Mouse (Mus musculus): Measurements from ENCODE around the gene Rpl13a. TPM values are rescaled to one million over a fixed set of nuclear protein-coding genes. Genes with fewer than 3 reads are reported as not detected.
A peak's percentile ranks its signal among the peaks of the same experiment; 100 is the strongest.
"Not testable (repeated sequence)": the region's sequence is repeated elsewhere in the genome, so short reads cannot be mapped to it uniquely, and the experiment has no call there.

Rpl13a gene
- total RNA-seq, 2 experiments from 2014 or later = 608 to 639 TPM

DNA sequence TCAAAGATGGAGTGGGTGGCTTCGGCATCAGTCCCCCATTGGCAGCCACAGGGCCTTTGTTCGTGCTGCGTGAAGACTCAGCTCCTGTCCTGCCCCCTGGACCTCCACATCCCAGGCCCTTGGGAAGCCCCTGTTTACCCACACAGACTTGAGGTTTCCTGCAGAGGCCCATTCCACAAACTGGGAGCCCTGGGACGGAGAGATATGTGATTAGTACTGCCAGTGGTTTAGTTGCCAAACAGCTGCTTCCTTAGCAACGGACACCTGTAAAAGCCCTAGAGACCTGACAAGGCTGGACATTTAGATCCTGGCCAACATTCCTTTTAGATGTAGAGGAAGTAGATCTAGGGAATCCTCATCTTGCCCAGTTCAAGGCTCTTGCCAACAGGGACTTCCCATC, 13.4 kb upstream of the Rpl13a start:
- DNase-seq (ENCODE audit: low spot score in 2 of 2) = no peak
- intact Hi-C loops (cut with DNase I) = no loop called here

DNA sequence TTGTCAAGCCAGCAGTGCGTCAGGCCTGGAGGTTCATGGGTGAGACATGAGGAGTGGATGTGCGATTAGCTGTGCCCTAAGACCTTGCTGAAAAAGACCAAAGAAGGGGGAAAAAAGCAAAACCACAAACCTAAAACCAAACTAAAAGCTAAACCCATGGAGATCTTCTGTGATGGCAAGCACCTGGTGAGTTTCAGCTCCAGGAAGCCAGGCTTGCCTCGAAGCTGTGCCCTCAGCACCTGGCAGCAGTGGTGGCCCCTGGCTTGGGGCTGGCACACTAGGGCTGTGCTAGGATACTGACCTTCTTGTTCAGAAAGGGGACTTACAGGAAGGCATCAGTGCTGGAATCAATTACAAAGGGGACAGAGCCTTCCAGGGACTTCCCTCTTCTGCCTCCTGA, 12.8 kb upstream of the Rpl13a start:
- intact Hi-C loops (cut with DNase I) = no loop called here
- no peak for DNase-seq (ENCODE audit: low spot score in 2 of 2)

DNA sequence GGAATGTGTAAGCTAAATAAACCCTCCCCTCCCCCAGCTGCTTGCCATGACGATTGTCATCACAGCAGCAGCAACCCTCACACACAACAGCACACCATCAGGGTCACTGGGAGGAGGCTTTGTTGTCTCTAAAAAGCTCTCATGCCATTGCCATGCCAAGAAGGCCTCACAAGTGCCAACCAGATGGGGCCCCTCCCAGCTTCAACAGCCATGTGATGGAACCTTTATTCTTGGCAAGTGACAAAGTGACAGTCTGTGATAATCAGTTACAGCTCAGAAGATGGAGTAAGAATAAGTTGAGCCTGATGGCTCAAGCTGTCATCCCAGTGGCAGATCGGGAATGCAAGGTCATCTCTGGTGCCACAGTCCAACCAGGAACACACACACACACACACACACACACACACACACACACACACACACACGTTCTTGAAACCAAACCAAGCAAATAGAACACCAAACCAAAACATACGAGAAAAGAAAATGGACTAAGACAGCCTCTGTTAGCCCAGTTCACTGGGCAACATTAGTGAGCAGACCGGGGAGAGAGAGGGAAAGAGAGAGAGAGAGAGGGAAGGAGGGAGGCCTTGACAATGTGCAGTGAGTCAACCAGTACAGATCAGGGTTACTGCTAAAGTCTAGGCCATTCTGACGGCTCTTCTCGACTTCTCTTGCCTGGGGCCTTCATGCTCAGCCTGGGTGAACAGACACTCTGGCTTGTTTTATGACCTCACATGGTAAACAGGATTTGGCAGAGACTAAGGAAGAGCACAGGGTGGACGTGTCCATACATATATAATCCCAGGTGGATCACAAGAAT, 11.6 kb upstream of the Rpl13a start:
- no peak for DNase-seq (ENCODE audit: low spot score in 2 of 2)
- intact Hi-C loops (cut with DNase I) = no loop called here

DNA sequence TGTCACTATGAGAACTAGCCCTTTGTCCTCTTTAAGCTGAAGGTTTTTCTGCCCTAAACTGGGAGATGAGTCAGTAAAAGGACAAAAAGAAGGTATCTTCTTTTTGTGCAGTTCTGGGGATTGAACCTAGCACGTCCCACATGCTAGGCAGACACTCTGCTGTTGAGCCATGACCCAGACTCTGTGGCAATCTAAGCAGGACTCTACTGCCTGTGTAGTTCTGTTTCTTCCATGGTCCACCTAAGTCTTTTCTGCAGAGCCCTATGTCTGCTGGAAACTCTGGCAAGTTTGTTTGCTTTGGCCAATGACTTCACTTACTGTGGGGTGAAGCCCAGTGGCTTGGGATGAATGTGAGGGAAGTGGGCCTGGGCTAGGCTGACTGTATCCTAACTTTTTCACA, 9.8 kb upstream of the Rpl13a start:
- intact Hi-C loops (cut with DNase I) = no loop called here
- no peak for DNase-seq (ENCODE audit: low spot score in 2 of 2)

DNA sequence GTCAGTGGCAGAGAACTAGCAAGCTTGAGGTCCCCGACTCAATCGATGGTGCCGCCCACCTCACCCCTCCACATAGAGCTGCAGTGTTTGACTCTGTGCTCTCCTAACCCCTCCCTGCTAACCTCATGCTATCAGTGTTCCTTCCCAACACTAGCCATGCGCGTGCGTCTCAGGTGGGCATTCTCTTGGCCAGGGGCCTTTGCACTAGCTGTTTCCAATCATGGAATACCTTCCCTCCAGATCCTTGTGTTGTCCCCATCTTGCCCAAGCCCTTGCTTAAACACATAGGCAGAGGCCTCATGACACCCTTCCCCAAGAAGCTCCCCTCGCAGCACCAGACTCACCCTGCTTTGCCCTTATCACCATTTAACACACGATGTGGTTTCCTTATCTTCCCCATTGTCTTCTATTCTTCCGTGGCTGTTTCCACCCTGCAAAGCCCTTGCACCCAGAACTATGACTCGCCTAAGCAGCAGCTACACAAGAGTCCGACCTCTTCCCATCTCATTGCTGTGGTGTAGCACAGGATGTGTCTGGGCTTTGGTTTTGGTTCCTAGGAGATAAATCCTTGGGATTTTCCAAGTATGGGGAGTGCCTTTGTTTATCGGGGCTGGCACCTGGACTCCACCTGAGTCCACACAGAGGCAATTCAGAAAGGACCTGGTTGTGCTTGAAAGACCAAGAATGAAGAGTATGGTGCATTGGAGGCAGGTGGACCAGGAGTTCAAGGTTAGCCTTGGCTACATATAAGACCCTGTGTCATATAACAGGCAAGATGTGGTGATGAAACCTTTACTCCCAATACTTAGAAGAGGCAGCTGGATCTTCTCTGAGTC, 8.8 kb upstream of the Rpl13a start:
- intact Hi-C loops (cut with DNase I) = loop anchor here (2.0 kb wide), 1 partner anchor 59 kb away; no protein-coding TSS in a partner anchor
- no peak for DNase-seq (ENCODE audit: low spot score in 2 of 2)

DNA sequence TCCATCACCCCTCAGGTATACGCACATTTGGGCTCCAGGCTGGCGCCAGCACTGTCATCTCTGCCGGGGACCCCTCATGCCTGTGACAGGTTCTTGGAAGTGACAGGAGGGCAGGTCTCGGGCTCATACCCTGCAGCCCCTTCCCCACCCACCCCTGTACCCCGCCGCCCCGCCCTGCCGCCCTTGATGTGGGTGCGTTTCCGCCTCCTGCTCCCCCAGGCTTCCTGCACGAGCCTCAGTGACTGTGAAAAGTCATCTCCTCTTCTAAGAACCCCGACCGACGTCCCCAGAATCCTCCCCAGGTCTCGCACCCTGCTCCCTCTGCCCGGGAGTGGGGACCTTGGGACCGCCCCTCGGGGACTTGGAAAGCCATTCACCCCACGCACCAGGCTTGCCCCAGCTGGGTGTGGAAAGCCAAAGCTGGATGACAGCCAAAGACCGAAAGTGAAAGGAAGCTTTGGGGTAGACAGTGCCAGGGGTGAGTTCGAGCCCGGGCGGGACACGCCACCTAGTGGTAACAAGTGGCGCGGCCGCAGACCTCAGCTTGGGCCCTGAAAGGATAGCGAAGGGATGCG, 7.5 kb upstream of the Rpl13a start, which contains the start of the genes Gm45713 and Flt3l:
TSS of gene Gm45713 (minus strand) at position 239 of the 575 bp plus-strand sequence.
TSS of gene Flt3l (minus strand) at position 440 of the 575 bp plus-strand sequence.
- DNase-seq (ENCODE audit: low spot score in 2 of 2) = peak; percentile 87 to 89
- intact Hi-C loops (cut with DNase I) = loop anchor here (2.0 kb wide), 1 partner anchor 57 kb away; no protein-coding TSS in a partner anchor

DNA sequence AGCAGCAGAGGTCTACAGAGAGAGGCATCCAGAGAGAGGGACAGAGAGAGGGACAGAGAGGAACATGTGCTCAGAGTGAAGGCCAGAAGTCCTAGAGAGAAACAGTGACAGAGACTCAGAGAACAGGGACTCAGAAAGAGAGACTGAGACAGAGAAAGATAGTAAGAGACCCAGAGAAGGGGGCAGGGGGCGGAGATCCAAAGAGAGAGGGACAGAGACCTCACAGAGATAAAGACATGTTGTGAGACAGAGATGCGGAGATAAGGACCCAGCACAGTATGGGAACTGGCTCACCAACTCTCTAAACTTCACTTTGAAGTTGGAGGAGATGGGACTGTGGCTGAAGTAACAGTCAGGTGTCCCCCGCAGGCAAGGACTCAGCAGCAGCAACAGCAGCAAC, 6.8 kb upstream of the Rpl13a start:
- no peak for DNase-seq (ENCODE audit: low spot score in 2 of 2)
- intact Hi-C loops (cut with DNase I) = no loop called here

DNA sequence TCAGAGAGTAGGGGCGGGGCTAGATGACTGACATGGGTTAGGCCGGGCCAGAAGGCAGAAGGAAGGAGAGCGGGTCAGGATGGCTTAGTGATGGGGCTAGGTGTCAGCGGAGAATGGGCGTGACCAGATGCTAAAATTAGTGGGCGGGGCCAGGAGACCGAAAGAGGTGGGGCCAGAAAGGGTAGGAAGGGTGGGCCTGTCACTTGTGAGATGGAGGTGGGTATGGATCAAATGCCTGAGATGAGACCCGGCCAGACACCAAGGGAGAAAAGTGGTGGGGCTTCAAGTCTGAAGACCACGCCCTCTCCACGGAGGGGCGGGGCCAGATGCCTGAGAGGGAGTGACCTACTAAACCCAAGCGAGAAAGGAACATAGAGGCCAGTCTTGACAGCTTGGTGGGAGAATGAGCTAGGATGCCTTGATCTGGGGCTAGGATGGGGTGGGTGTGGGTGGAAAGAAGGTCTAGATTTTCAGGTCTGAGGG, 6.0 kb upstream of the Rpl13a start:
- intact Hi-C loops (cut with DNase I) = no loop called here
- no peak for DNase-seq (ENCODE audit: low spot score in 2 of 2)

DNA sequence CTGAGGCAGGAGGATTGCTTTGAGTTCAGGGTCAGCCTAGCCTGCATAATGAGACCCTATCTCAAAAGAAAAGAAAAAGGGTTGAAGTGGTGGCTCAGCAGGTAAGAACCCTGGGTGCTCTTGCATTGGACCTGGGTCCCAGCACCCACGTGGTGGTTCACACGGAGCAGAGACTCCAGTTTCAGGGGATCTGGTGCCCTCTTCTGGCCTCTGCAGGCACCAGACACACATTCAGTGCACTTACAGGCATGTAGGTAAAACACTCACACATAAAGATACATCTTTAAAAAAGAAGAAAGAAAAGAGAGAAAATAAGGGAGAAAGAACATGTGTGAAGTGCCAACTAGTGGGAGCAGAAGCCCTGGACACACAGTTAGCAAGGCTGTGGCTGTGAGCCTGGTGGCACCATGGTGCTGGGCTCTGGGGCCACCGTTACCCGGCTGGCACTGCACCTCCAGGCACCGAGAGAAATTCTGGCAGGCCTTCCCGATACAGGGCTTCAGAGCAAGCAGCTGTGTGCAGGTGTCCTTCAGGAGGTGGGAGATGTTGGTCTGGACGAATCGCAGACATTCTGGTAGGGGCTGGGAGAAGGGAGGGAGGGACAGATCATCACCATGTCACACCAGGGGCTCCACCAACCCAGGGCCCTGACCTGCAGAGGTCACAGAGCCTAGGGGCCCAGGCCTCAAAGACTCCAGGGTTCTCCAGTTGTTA, 5.0 kb upstream of the Rpl13a start:
- DNase-seq (ENCODE audit: low spot score in 2 of 2) = no peak
- intact Hi-C loops (cut with DNase I) = no loop called here

DNA sequence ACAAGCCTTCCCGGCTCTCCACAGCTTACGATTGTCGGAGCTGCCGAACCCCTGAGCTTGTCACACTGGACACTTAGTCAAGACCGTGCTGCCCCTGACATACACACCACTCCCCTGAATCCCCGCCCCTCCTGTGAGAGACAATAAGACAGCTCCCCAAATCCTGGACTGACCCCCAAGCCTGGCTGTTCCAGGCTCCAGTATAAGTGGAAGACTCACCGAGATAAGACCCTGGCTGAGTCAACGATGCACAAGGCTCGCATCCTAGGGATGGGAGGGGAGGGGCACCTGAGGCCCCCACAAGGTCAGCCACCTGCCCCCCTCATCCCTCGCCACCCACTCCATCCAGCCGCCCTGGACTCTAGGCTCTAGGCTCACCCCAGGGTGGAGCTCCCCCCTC, 3.3 kb upstream of the Rpl13a start:
- intact Hi-C loops (cut with DNase I) = no loop called here
- DNase-seq (ENCODE audit: low spot score in 2 of 2) = no peak

DNA sequence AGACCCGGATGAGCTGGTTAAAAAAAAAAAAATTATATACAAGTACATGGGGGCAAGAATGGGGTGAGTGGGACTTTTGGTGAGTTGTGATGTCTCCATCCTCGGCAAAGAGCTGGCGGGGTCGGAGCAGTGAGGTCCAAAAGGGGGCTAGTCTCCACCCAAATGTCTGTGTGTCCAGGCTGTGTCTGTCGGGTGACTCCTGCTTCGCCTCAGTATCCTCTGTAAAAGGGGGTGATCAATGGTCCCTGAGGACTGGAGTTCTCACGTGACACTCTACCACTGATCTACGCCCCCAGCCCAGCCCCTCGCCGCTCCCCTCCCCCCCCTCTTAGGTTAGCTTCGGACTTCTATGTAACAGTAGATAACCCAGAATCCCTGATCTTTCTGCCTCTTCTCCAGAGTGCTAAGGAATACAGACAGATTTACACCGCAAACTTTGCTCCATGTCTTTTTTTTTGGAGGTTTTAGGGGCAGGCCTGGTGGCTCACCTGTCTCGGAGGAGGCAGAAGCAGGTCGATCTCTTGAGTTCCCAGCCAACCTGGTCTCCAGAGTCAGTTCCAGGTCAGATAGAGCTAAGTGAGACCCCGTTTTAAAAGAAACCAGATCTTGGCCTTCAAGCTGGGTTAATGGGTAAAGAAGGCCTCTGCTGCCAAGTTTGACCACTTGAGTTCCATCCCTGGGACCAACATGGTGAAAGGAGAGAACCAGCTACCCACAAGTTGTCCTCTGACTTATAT, 1.4 kb upstream of the Rpl13a start:
- DNase-seq (ENCODE audit: low spot score in 2 of 2) = no peak
- intact Hi-C loops (cut with DNase I) = no loop called here

DNA sequence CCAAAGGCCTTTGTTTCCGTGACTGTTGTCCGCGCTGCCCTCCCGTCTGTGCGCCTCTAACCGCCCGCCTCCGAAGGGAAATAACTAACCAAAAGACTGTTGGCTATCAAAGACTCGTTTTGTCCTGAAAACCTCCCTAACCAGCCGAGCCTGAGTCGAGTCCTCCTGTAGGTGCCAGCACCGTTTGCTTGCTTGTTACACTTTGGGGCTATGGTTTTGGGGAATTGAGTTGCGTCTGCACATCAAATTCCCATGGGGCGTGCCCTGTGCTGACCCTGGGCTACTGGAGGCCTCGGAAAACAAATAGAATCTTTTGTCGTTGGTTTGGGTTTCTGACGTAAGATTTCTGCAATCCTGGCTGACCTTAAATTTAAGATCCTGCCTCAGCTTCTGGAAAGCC, 757 bp upstream of the Rpl13a start:
- DNase-seq (ENCODE audit: low spot score in 2 of 2) = no peak
- intact Hi-C loops (cut with DNase I) = no loop called here

DNA sequence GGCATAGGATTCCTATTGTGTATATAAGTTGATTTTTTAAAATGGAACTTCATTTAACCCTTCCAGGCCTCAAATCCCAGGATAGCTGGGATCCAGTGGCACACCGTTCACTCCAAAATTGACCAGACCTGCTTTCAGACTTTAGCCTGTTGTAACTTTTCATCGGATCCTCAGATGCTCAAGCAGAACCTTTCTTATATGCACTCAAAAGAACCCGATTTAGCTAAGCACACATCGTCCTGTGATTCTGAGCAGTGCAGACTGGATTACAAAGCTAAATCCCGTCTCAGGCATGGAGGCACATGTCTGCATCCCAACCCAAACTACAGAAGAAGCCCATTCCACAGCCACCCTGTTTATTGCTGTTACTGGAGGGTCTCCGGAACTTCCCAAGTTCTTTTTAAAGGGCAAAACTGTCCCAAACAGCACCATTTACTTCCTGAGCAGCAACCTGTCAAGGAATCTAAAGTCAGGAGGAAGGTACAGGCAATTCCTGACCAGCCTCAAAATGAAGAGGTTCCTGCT, 799 bp downstream of the Rpl13a start:
- no peak for DNase-seq (ENCODE audit: low spot score in 2 of 2)
- intact Hi-C loops (cut with DNase I) = no loop called here

DNA sequence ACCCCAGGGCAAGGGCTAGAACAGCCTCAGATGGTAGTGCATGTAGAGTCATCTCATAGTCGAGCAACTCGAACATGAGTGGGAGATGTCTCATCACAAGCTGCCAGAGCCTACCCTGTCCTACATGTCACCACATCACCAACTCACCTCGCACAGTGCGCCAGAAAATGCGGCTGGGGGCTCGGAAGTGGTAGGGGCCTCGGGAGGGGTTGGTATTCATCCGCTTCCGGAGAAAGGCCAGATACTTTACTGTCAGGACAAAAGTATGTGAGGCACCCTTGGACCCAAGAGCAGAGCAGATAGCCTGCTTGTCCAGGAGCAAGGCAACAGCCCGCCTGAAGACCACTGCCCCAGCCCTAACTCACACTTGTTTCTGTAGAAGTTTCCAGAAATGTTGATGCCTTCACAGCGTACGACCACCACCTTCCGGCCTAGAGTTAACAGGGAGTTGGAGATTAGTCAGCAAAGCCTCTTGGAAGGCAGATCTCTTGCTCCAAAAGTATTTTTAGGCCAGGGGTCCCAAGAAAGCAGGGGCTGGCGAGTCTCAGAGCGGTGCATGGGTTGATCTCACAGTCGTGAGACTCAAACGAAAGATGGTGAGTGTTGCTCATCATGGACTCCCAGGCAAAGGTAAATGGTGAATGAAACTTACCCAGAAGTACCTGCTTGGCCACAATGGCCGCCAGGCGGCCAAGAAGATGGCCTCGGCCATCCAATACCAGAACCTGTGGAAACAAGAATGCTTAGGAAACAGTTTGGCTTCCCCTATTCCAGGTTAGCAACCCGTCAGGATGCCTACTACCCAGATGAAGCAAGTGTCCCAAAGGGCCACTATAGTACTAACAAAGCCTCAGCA, 1.5 kb downstream of the Rpl13a start:
- intact Hi-C loops (cut with DNase I) = no loop called here

DNA sequence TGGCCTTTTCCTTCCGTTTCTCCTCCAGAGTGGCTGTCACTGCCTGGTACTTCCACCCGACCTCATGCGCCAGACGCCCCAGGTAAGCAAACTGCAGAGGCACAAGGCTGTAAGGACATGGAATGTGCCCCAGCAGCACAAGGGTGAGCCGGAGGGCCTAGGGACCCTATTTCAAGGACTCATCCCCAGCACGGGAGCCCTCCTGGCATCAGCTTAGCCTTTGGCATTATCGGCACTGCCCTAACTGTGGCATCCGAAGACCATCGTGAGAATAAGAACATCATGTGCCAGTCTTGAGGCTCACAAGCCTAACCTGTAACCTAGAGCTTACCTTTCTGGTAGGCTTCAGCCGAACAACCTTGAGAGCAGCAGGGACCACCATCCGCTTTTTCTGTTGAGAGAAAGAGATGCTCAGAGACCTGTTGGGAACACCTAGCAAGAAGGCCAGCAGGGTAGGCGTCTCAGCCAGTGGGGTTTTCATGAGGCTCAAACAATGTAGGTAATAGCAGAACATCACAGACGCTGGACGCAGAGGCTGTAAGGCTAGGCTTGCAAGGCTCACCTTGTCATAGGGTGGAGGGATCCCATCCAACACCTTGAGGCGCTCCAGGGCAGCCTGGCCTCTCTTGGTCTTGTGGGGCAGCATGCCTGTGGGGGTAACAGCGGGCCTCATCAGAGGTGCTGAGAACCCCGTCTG, 2.3 kb downstream of the Rpl13a start:
- intact Hi-C loops (cut with DNase I) = no loop called here

More for the DNA sequence above, 1.5 kb downstream of the Rpl13a start:
- no peak for DNase-seq (ENCODE audit: low spot score in 2 of 2)

DNA sequence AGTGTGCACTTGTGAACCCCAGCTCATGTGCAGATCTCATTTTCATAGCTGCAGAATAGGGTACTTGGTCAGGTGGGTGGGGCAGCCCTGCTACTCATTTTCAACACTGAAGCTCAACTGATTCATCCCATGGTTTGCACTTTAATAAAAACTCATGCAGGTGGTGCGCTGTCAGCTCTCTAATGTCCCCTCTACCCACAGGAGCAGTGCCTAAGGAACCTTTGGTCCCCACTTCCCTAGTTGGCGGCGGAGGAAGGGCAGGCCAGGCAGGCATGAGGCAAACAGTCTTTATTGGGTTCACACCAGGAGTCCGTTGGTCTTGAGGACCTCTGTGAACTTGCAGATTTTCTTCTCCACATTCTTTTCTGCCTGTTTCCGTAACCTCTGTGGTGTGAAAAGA, 2.9 kb downstream of the Rpl13a start:
- DNase-seq (ENCODE audit: low spot score in 2 of 2); intact Hi-C loops (cut with DNase I): not testable (repeated sequence)

More for the DNA sequence above, 2.3 kb downstream of the Rpl13a start:
- no peak for DNase-seq (ENCODE audit: low spot score in 2 of 2)

DNA sequence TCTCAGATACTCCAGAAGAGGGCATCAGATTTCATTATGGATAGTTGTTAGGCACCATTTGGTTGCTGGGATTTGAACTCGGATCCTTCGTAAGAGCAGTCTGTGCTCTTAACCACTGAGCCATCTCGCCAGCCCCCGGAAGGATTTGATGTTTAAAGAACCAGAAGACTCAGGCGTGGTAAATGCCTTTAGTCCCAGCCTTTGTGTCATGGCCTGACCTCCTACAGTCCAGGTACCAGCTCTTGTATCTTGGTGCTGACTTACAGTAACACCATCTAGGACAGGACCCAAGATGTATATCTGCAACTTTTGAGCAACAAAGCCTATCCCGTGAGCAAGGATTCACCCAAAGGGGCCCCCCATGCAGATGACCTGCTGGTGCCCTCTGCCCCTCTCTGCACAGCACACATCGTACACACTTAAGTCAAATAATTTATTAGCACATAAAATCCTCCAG, 3.4 kb downstream of the Rpl13a start:
- intact Hi-C loops (cut with DNase I) = no loop called here
- peak in 1 of 2 experiments; percentile 55 for DNase-seq (ENCODE audit: low spot score in 2 of 2)

Data from left cerebral cortex, postnatal 14 days (tissue).